Mouse (Mus musculus) olfactory bulb, adult 2 months (tissue): ENCODE data around the gene Ptpru.

ENCODE experiments used
- CTCF ChIP-seq: fragments of 200-500 bp; IDR thresholded peaks from 2 replicates; pipeline ENCODE4 v1.5.1; 2012; ENCODE audit warnings: low read depth, mild to moderate bottlenecking, low read length, moderate library complexity; ENCODE audit not compliant: insufficient read depth
- POLR2A ChIP-seq: fragments of 200-500 bp; IDR thresholded peaks from 2 replicates; pipeline ENCODE4 v1.6.1; 2012; ENCODE audit warnings: mild to moderate bottlenecking, low read depth, low read length, moderate library complexity; ENCODE audit not compliant: insufficient read depth

DNA sequence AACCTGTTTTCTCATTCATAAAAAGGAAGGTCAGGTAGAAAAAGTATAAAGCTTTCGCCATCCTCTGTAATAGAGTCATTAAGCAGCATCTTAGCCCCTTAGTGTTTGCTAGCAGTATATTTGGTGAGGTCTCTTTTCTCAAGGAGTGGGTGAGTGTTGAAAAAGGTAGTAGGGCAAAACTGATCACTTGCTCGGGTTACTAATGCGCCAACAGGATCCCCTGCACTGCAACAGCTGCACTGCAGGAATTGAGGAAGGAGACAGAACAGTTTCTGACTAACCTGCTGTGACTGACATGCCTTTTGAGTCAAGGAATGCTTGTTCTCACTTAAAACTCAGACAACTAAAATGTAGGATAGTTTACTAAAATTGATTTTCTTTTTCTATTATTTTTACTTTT lies 37.2 kb upstream of the Ptpru start:
- TF ChIP-seq POLR2A (no peak), CTCF (no peak)
